Mouse (Mus musculus): ENCODE measurements around the gene Rps7. TPM values are rescaled to one million over a fixed set of nuclear protein-coding genes. Genes with fewer than 3 reads are reported as not detected.

Gene Rps7
- total RNA-seq, 2 experiments from 2014 or later, result 152 to 244 TPM

DNA sequence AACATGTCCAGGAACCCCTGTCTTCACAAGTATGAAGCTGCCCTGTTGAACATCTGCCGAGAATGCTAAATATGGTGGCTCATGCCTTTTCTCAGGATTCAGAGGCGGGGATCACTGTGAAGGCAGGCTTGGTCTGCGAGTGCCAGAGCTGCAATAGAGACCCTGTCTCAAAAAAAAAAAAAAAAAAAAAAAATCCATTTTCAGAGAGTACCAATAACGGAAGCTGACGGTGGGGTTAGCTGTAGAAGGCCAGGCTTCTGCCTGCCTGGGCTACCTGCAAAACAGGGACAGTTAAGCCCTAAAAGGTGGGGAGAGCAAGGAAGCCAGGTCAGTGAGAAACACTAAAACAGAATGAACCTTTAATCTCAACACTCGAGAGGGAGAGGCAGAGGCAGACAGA, 790 bp upstream of the Rps7 start:
- Histone ChIP-seq H3K27ac (peak overlapping the region; percentile 92; the same call in 1 of the 2 replicates), H3K4me3 (peak overlapping the region; percentile 79)
- DNase-seq, result no peak
- no peak for TF ChIP-seq CTCF (IDR thresholded peaks at IDR 0.05)
- intact Hi-C loops (cut with DNase I), result loop anchor here (5.0 kb wide), 2 partner anchors 116 to 656 kb away; partner anchors contain the start of genes Eipr1 and Trappc12

DNA sequence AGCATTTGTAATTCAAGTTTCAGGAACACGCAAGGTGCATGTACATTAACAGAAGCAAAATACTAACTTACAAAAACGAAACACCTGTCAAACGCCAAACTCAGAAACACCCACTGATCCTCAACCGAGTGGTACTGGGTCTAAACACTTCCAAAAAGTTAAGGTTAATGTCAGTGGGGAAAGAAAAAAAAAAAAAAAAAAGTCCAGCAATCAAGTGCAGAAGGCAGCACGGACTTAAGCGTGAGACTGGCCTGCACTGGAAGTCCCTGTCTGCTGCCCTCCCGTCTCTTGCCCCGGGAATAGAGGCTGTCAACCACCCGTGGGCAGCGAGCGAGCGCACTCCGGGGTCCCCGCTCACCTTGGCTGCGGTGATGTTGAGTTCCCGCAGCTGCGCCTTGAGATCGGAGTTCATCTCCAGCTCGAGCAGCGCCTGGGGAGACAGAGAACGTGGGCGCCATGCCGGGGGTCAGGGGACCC, 657 bp downstream of the Rps7 start:
- Histone ChIP-seq H3K27ac (peak overlapping the region; percentile 92), H3K4me3 (peak overlapping the region; percentile 79)
- DNase-seq, result no peak
- intact Hi-C loops (cut with DNase I), result loop anchor here (5.0 kb wide), 2 partner anchors 117 to 657 kb away; partner anchors contain the start of genes Eipr1 and Trappc12
- TF ChIP-seq CTCF (IDR thresholded peaks at IDR 0.05), result no peak

DNA sequence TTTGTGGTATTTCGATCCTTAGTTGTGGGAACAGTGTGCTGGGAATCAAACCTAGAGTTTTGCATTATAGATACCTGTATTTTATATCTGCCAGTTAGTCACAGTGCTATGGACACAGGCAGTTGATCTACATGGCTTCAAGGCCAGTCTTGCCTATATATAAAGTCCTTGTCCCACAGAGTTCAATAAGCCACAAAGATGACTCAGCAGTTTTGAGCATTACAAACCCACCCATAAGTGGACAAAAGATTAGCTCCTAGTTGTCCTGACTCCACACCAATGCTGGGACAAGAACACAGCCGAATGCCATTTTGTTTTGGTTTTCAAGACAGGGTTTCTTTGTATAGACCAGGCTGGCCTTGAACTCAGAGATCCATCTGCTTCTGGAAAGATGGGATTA, 7.3 kb downstream of the Rps7 start:
- intact Hi-C loops (cut with DNase I), result no loop called here
- Histone ChIP-seq H3K4me3 (no peak overlapping the region), H3K27ac (no peak overlapping the region)
- no peak for TF ChIP-seq CTCF (IDR thresholded peaks at IDR 0.05)
- no peak for DNase-seq

DNA sequence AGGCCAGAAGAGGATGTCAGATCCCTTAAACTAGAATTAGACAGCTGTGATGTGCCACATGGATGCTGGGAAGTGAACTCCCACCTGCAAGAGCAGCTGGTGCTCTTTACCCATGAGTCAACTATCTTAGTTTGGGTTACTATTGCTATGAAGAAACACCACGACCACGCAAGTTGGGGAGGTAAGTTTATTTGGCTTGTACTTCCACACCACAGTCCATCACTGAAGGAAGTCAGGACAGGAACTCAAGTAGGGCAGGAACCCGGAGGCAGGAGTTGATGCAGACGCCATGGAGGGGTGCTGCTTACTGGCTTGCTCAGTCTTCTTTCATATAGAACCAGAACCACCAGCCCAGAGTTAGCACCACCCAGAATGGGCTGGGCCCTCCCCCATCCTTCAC, 8.7 kb downstream of the Rps7 start:
- no peak for TF ChIP-seq CTCF (IDR thresholded peaks at IDR 0.05)
- H3K27ac ChIP-seq, result no peak overlapping the region
- DNase-seq, result no peak
- intact Hi-C loops (cut with DNase I), result no loop called here
- no peak overlapping the region for H3K4me3 ChIP-seq

DNA sequence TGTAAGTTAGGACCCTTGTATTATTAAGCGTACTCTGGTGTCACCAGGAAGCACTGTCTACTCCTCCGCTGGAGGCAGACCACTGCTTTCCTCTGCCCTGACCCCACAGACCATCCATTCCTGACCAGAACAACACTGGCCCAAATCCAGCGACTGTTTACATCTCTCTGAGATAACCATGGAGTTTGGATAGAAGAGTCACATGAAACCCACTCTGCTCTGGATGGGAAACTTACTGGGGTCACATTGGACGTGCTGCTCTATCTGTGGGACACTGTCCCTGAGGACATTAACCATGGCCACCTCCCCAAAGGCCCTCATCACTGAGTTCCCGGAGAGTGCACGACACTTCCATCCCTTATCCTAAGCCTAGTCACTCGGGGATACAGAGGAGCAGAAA, 10.3 kb downstream of the Rps7 start:
- intact Hi-C loops (cut with DNase I), result no loop called here
- H3K27ac ChIP-seq, result no peak overlapping the region
- TF ChIP-seq CTCF (IDR thresholded peaks at IDR 0.05), result no peak
- DNase-seq, result no peak
- H3K4me3 ChIP-seq, result no peak overlapping the region

DNA sequence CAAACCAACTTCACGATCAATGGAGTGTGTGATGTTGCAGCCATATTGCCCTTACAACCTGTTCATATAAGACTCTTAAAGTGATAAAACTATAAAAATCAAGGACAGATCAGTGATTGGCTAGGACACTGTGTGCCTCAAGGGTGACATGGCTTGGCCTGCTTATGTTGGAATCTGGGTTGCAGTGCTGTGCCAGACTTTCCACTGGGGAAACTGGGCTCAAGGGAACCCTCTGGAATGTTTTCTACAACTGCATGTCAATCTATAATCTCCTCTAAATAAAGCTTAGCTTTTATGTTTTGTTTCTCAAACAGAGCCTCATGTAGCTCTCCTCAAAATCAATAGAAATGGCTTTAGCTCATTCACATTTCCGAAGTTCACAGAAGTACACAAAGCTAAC, 11.5 kb downstream of the Rps7 start:
- intact Hi-C loops (cut with DNase I), result no loop called here
- H3K4me3 ChIP-seq, result no peak overlapping the region
- DNase-seq, result no peak
- no peak for TF ChIP-seq CTCF (IDR thresholded peaks at IDR 0.05)
- no peak overlapping the region for H3K27ac ChIP-seq

DNA sequence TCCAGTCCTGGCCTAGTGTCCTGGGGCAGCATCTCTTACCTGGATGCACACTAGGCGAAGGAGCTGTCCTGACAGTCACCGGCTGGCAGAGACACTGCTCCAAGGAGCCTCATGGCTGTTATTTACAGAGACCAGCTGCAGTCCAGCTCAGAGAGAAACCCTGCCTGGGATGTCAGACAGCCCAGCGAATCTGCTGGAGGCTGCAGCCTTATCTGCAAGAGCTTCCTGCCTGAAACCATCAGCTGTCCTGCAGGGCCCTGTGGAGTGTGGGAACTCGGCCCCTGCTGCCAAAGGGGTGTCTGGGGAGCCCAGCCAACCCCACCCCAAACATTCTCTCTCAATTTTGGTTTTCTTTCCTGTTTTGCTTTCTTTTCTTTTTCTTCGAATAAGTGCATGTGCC, 12.6 kb downstream of the Rps7 start, which contains the start of gene Colec11:
Gene Colec11, minus strand, starts transcription at position 183 of the 400 bp plus-strand sequence.
- no peak within 1 kb of the TSS for H3K4me3 ChIP-seq

DNA sequence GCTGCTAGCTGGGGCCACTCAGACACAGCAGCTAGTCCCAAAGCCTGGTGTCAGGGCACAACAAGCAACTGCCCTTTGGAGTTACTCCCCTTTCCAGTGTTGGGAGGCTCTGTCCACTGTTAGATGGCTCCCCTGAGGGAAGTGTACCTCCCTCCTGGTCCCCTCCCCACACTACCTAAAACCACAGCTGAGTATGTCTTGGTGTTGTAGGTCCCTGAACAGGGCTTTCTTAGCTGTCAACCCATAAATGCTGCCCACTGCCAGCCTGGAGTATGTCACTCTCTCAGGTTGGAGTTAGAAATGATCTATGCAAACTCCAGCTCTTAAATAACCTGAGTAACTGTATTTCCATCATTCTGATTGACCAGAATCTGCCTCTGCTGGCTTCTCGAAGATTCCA, 13.1 kb downstream of the Rps7 start:
- intact Hi-C loops (cut with DNase I), result no loop called here
- H3K4me3 ChIP-seq, result no peak overlapping the region
- DNase-seq, result no peak
- H3K27ac ChIP-seq, result no peak overlapping the region
- TF ChIP-seq CTCF (IDR thresholded peaks at IDR 0.05), result no peak

More for the DNA sequence above, 12.6 kb downstream of the Rps7 start, which contains the start of gene Colec11:
- no peak for TF ChIP-seq CTCF (IDR thresholded peaks at IDR 0.05)
- intact Hi-C loops (cut with DNase I), result no loop called here
- no peak for DNase-seq
- H3K27ac ChIP-seq, result no peak within 1 kb of the TSS

DNA sequence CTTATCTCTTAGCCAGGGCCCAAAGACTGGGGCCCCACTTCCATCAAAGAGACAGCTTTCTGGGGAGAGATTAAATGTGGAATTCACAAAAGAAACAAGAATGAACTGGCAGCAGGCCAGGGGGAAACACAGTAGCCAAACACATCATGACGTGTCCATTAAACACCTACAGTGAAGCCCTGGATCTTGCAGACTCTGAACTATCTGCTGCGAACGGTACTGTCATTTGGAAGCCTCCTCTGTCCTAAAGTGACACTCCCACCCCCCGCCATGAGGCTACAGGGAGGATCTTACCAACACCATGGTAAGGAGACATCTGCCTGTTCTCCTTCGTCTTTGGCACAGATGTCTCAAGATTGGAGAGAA, 13.6 kb downstream of the Rps7 start:
- TF ChIP-seq CTCF (IDR thresholded peaks at IDR 0.05), result no peak
- no peak overlapping the region for H3K27ac ChIP-seq
- DNase-seq, result no peak
- intact Hi-C loops (cut with DNase I), result no loop called here
- no peak overlapping the region for H3K4me3 ChIP-seq

DNA sequence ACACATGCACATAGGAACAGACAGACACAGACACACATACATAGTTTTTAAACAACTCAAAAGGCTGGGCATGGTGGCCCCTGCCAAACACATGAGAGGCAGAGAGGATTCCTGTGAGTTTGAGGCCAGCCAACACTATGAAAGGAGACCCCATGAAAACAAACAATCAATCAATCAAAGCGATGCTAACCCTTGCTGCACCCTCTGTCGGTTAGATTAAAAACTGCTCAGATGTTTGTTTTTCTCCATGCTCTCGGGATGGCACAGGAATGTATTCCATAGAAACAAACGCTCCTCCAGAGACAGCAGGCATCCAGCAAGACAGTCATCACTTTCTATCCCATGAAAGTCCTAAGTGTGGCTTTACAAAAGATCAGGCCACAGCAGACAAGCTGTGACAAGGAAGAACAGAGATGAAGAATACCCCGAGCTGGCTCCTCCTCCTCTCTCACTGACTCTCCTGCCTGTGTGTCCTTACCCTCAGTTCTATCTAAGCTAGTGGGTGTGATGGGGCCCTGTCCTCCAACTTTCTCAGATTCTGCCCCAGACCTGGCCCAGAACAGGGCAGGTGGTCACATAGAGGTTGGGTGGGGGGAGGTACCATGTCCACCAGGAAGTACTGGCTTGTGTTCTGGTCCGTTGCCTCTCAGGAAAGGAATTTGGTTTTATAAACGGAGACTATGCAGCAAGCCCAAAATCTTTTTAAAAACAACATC, 14.1 kb downstream of the Rps7 start:
- no peak for DNase-seq
- no peak for TF ChIP-seq CTCF (IDR thresholded peaks at IDR 0.05)
- Histone ChIP-seq H3K27ac (no peak overlapping the region), H3K4me3 (no peak overlapping the region)
- intact Hi-C loops (cut with DNase I), result no loop called here

DNA sequence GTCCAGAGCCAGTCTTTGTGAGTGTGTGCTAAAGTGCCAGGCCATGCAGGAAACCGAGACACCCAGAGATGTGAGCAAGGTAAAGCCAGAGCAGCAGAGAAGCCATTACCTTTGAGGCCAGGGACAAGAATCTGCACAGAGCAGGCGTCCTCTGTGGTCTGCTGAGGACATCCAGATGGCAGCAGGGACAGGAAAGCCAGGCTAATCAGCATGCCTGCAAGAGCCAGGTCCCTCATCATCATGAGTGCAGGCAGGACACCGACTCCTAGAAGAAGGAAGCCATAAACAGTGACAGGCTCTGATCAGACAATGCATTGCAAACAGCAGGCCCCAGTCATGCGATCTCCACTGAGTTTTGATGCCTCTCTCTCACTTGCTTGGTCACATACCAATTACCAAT, 18.5 kb downstream of the Rps7 start:
- intact Hi-C loops (cut with DNase I), result no loop called here
- no peak overlapping the region for H3K27ac ChIP-seq
- no peak for TF ChIP-seq CTCF (IDR thresholded peaks at IDR 0.05)
- H3K4me3 ChIP-seq, result no peak overlapping the region
- no peak for DNase-seq

DNA sequence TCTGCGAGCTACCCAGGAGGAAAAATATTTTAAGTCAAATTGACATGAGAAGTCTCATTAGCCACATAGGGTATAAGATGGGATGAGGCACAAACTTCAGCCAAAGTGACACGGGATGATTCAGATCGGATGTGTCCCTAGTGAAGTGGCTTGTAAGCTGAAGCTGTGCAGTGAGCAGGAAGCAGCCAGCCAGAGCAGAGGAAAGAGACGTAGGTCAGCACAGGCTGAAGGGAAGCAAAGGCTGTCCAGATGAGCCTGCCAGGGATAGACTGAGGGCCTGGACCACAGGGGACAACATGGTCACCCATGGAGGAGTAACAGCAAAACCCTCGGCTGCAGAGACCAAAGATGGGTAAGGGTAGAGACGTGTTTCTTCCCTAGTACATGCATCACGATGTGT, 21.4 kb downstream of the Rps7 start:
- peak overlapping the region; percentile 33; the same call in 1 of the 2 replicates for H3K4me3 ChIP-seq
- no peak for DNase-seq
- no peak overlapping the region for H3K27ac ChIP-seq
- intact Hi-C loops (cut with DNase I), result no loop called here
- TF ChIP-seq CTCF (IDR thresholded peaks at IDR 0.05), result no peak

DNA sequence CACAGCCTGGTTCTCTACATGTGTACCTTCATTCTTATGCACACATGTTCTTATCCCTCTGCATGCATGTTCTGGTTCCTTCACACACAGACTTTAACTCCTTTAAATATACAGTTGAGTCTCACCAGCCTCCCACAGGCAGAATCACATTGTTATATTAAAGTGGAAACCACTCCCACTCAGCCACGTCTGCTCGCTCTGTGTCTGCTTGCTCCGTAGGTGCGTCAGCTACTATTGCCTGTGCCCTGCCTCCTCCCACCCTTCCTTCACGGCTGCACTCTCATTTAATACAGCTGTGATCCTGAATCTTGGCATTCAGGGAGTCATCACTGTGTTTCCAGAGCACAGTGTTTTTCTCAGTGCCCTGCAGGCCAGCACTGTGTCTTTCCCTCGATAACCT, 23.4 kb downstream of the Rps7 start:
- no peak for TF ChIP-seq CTCF (IDR thresholded peaks at IDR 0.05)
- Histone ChIP-seq H3K4me3 (no peak overlapping the region), H3K27ac (no peak overlapping the region)
- intact Hi-C loops (cut with DNase I), result no loop called here
- no peak for DNase-seq

Measured in gastrocnemius, adult 2 months (tissue).